Mouse (Mus musculus) retina, adult 2 months (tissue): Measurements from ENCODE around the gene Pls1.

Experiments used
- DNase-seq: peaks from one replicate; pipeline ENCODE4 v3.0.0-alpha.2; 2012; ENCODE audit warnings: low read depth, low spot score

Pls1 gene

GRCm38 (mm10) chr9:95803783-95804182, 41.3 kb downstream of the Pls1 start:
- no peak for DNase-seq

- no peak for DNase-seq
Measured at GRCm38 (mm10) chr9:95801610-95802451, 43.3 kb downstream of the Pls1 start.

GRCm38 (mm10) chr9:95796323-95796722, 48.8 kb downstream of the Pls1 start:
- DNase-seq: no peak

GRCm38 (mm10) chr9:95795844-95796243, 49.3 kb downstream of the Pls1 start:
- DNase-seq: no peak

- DNase-seq: no peak
Measured at GRCm38 (mm10) chr9:95795077-95795784, 49.9 kb downstream of the Pls1 start.

GRCm38 (mm10) chr9:95793986-95794744, 50.9 kb downstream of the Pls1 start:
- no peak for DNase-seq

- DNase-seq: no peak
Measured at GRCm38 (mm10) chr9:95784888-95785511, 60.1 kb downstream of the Pls1 start.

GRCm38 (mm10) chr9:95783646-95784293, 61.3 kb downstream of the Pls1 start:
- no peak for DNase-seq

- no peak for DNase-seq
Measured at GRCm38 (mm10) chr9:95771671-95772070, 73.4 kb downstream of the Pls1 start.

- no peak for DNase-seq
Measured at GRCm38 (mm10) chr9:95763218-95763617, 81.9 kb downstream of the Pls1 start.

GRCm38 (mm10) chr9:95762228-95762627, 82.9 kb downstream of the Pls1 start:
- no peak for DNase-seq

- no peak for DNase-seq
Measured at GRCm38 (mm10) chr9:95761381-95761780, 83.7 kb downstream of the Pls1 start.

- no peak for DNase-seq
Measured at GRCm38 (mm10) chr9:95750746-95751145, 94.4 kb downstream of the Pls1 start.

- peak; percentile 77 for DNase-seq
Measured at GRCm38 (mm10) chr9:95750037-95750511, 95.0 kb downstream of the Pls1 start, which contains the start of gene Trpc1. Gene Trpc1, minus strand, starts transcription at chr9:95750375.

- no peak for DNase-seq
Measured at GRCm38 (mm10) chr9:95749461-95749928, 95.6 kb downstream of the Pls1 start.

- DNase-seq: no peak
Measured at GRCm38 (mm10) chr9:95747298-95747697, 97.8 kb downstream of the Pls1 start.

GRCm38 (mm10) chr9:95744845-95745613, 100.1 kb downstream of the Pls1 start:
- DNase-seq: no peak

GRCm38 (mm10) chr9:95736238-95736637, 108.9 kb downstream of the Pls1 start:
- no peak for DNase-seq

- DNase-seq: no peak
Measured at GRCm38 (mm10) chr9:95712574-95712973, 132.5 kb downstream of the Pls1 start.

- no peak for DNase-seq
Measured at GRCm38 (mm10) chr9:95708943-95709342, 136.2 kb downstream of the Pls1 start.
